Mouse (Mus musculus) forebrain, embryonic 15.5 days (tissue): Measurements from ENCODE around the gene Wdr76. TPM values are rescaled to one million over a fixed set of nuclear protein-coding genes. Genes with fewer than 3 reads are reported as not detected.
A peak's percentile ranks its signal among the peaks of the same experiment; 100 is the strongest.
"Not testable (repeated sequence)": the region's sequence is repeated elsewhere in the genome, so short reads cannot be mapped to it uniquely, and the experiment has no call there.

ENCODE experiments used
- ATAC-seq: fragments of 200-750 bp; cut with Nextera tagmentation; replicated peaks from 2 replicates; pipeline ENCODE4 v1.8.0; 2017; ENCODE audit warnings: mild to moderate bottlenecking, moderate TSS enrichment, moderate library complexity
- H3K27ac ChIP-seq: fragments of 300-500 bp; sonication (generic); replicated peaks from 2 replicates; pipeline ENCODE4 v1.5.1; 2015; ENCODE audit warnings: mild to moderate bottlenecking, inconsistent platforms
- H3K27me3 ChIP-seq: fragments of 300-500 bp; sonication (generic); 2 replicates; pipeline ENCODE4 v1.6.1; 2015; ENCODE audit warnings: inconsistent platforms
- H3K36me3 ChIP-seq: fragments of 300-500 bp; sonication (generic); 2 replicates; pipeline ENCODE4 v1.6.1; 2015; ENCODE audit warnings: mild to moderate bottlenecking, inconsistent platforms
- H3K4me1 ChIP-seq: fragments of 300-500 bp; sonication (generic); 2 replicates; pipeline ENCODE4 v1.6.1; 2015; ENCODE audit warnings: inconsistent platforms
- H3K4me2 ChIP-seq: fragments of 300-500 bp; sonication (generic); replicated peaks from 2 replicates; pipeline ENCODE4 v1.6.1; 2015; ENCODE audit warnings: mild to moderate bottlenecking, inconsistent platforms
- H3K4me3 ChIP-seq: fragments of 300-500 bp; sonication (generic); 2 replicates; pipeline ENCODE4 v1.5.1; 2015; ENCODE audit warnings: mild to moderate bottlenecking, inconsistent platforms
- H3K9ac ChIP-seq: fragments of 300-500 bp; sonication (generic); replicated peaks from 2 replicates; pipeline ENCODE4 v1.6.1; 2015; ENCODE audit warnings: mild to moderate bottlenecking, inconsistent platforms
- H3K9me3 ChIP-seq: fragments of 300-500 bp; sonication (generic); 2 replicates; pipeline ENCODE4 v1.6.1; 2016; ENCODE audit warnings: inconsistent platforms
- WGBS: fragments of 180-500 bp; shearing (Covaris S2); methylation state at CpG from one replicate; pipeline ENCODE4 v1.1.7; 2015; ENCODE audit warnings: mixed read lengths; 5-methylcytosine and 5-hydroxymethylcytosine counted together
- polyA plus RNA-seq: library from polyadenylated mRNA; unstranded; fragments of >200 nt; fragmentation: Nextera tagmentation; extraction: Ambion mirVana; gene quantifications from 2 replicates; pipeline ENCODE4 v1.2.1, GENCODE M21; 2015

Wdr76 gene
- 7.2 and 8.2 TPM in 2 replicates for polyA plus RNA-seq

GRCm38 (mm10) chr2:121505942-121506882 is at the start of gene Wdr76, which contains the start of gene Mfap1a:
Gene Wdr76 (plus strand): TSS chr2:121506723.
Gene Mfap1a (minus strand): TSS chr2:121506665.
- peak within 1 kb of the TSS; percentile 54 for H3K4me3 ChIP-seq
- peak within 1 kb of the TSS; percentile 59 for H3K9ac ChIP-seq
- H3K4me1 ChIP-seq = peaks cover 22% of the 10 kb centered on the region
- 4% methylated on average over 42 of the region's 42 CpGs for WGBS
- peak; percentile 94 for ATAC-seq
- H3K27ac ChIP-seq = peak within 1 kb of the TSS; percentile 66; the same call in 1 of the 2 replicates
- H3K4me2 ChIP-seq = peak within 1 kb of the TSS; percentile 72
- H3K27me3 ChIP-seq, H3K36me3 ChIP-seq, H3K9me3 ChIP-seq: not testable (repeated sequence)

GRCm38 (mm10) chr2:121460071-121460470 is 46.5 kb upstream of the Wdr76 start:
- H3K27me3 ChIP-seq = no peaks in the 10 kb centered on the region
- 68% methylated on average over 2 of the region's 2 CpGs for WGBS
- no peak overlapping the region for H3K27ac ChIP-seq
- H3K4me2 ChIP-seq = no peak overlapping the region
- no peaks in the 10 kb centered on the region for H3K9me3 ChIP-seq
- no peak overlapping the region for H3K4me3 ChIP-seq
- no peak for ATAC-seq
- H3K9ac ChIP-seq = no peak overlapping the region
- peaks cover 16% of the 10 kb centered on the region for H3K4me1 ChIP-seq
- peaks cover 29% of the 10 kb centered on the region for H3K36me3 ChIP-seq

GRCm38 (mm10) chr2:121468982-121469381 is 37.5 kb upstream of the Wdr76 start:
- not testable (repeated sequence) for ATAC-seq, H3K4me2 ChIP-seq, H3K27me3 ChIP-seq, H3K4me1 ChIP-seq, H3K27ac ChIP-seq, H3K36me3 ChIP-seq, H3K9me3 ChIP-seq, H3K9ac ChIP-seq, H3K4me3 ChIP-seq
- WGBS = 62% methylated on average over 3 of the region's 6 CpGs

GRCm38 (mm10) chr2:121472783-121473182 is 33.7 kb upstream of the Wdr76 start:
- not testable (repeated sequence) for H3K27me3 ChIP-seq, H3K9ac ChIP-seq, ATAC-seq, H3K4me1 ChIP-seq, H3K9me3 ChIP-seq, H3K4me2 ChIP-seq, H3K36me3 ChIP-seq, H3K27ac ChIP-seq
- peak overlapping the region; percentile 70; the same call in 1 of the 2 replicates for H3K4me3 ChIP-seq
- 100% methylated on average over 3 of the region's 3 CpGs for WGBS

GRCm38 (mm10) chr2:121473301-121474179 is 33.0 kb upstream of the Wdr76 start, which contains the start of gene Mfap1b:
Gene Mfap1b (minus strand): TSS chr2:121474067.
- peak within 1 kb of the TSS; percentile 70 for H3K4me3 ChIP-seq
- H3K9me3 ChIP-seq, H3K4me1 ChIP-seq, H3K27me3 ChIP-seq, H3K36me3 ChIP-seq: not testable (repeated sequence)
- peak within 1 kb of the TSS; percentile 80 for H3K27ac ChIP-seq
- WGBS = 5% methylated on average over 41 of the region's 41 CpGs
- peak; percentile 97 for ATAC-seq
- peak within 1 kb of the TSS; percentile 73 for H3K4me2 ChIP-seq
- peak within 1 kb of the TSS; percentile 66 for H3K9ac ChIP-seq

GRCm38 (mm10) chr2:121474180-121474535 is 32.4 kb upstream of the Wdr76 start:
- peak overlapping the region; percentile 66 for H3K9ac ChIP-seq
- peak overlapping the region; percentile 80 for H3K27ac ChIP-seq
- no peaks in the 10 kb centered on the region for H3K9me3 ChIP-seq
- H3K4me3 ChIP-seq = peak overlapping the region; percentile 70
- 36% methylated on average over 8 of the region's 8 CpGs for WGBS
- H3K4me1 ChIP-seq = peaks cover 8% of the 10 kb centered on the region
- no peak; the same call in 1 of the 2 replicates for ATAC-seq
- H3K27me3 ChIP-seq = no peaks in the 10 kb centered on the region
- H3K36me3 ChIP-seq = no peaks in the 10 kb centered on the region
- H3K4me2 ChIP-seq = peak overlapping the region; percentile 73

GRCm38 (mm10) chr2:121475306-121475705 is 31.2 kb upstream of the Wdr76 start:
- ATAC-seq, H3K9me3 ChIP-seq, H3K4me3 ChIP-seq, H3K4me2 ChIP-seq, H3K27me3 ChIP-seq, H3K9ac ChIP-seq, H3K27ac ChIP-seq, H3K36me3 ChIP-seq, H3K4me1 ChIP-seq: not testable (repeated sequence)
- 96% methylated on average over 2 of the region's 2 CpGs for WGBS

- Histone ChIP-seq H3K9ac (no peak overlapping the region), H3K36me3 (no peaks in the 10 kb centered on the region), H3K4me1 (peaks cover 8% of the 10 kb centered on the region), H3K27ac (no peak overlapping the region), H3K9me3 (no peaks in the 10 kb centered on the region), H3K4me2 (no peak overlapping the region), H3K4me3 (no peak overlapping the region), H3K27me3 (no peaks in the 10 kb centered on the region)
- no peak for ATAC-seq
- WGBS = 80% methylated on average over 3 of the region's 3 CpGs
Measured at GRCm38 (mm10) chr2:121477491-121478266, 28.8 kb upstream of the Wdr76 start.

GRCm38 (mm10) chr2:121480498-121480897 is 26.0 kb upstream of the Wdr76 start:
- no peak for ATAC-seq
- no peaks in the 10 kb centered on the region for H3K36me3 ChIP-seq
- 73% methylated on average over 3 of the region's 3 CpGs for WGBS

GRCm38 (mm10) chr2:121480916-121481315 is 25.6 kb upstream of the Wdr76 start:
- H3K9ac ChIP-seq, H3K9me3 ChIP-seq, H3K4me2 ChIP-seq, H3K4me1 ChIP-seq, H3K27me3 ChIP-seq, H3K4me3 ChIP-seq, ATAC-seq, H3K36me3 ChIP-seq, H3K27ac ChIP-seq: not testable (repeated sequence)
- 91% methylated on average over 13 of the region's 13 CpGs for WGBS

More at GRCm38 (mm10) chr2:121480498-121480897, 26.0 kb upstream of the Wdr76 start:
- no peak overlapping the region for H3K9ac ChIP-seq
- H3K27me3 ChIP-seq = no peaks in the 10 kb centered on the region
- no peak overlapping the region for H3K4me2 ChIP-seq
- H3K4me1 ChIP-seq = no peaks in the 10 kb centered on the region
- no peaks in the 10 kb centered on the region for H3K9me3 ChIP-seq
- no peak overlapping the region for H3K4me3 ChIP-seq
- H3K27ac ChIP-seq = no peak overlapping the region

GRCm38 (mm10) chr2:121483576-121483975 is 22.9 kb upstream of the Wdr76 start:
- H3K4me2 ChIP-seq = no peak overlapping the region
- H3K9ac ChIP-seq = no peak overlapping the region
- no peak overlapping the region for H3K4me3 ChIP-seq
- H3K36me3 ChIP-seq = no peaks in the 10 kb centered on the region
- no peaks in the 10 kb centered on the region for H3K4me1 ChIP-seq
- H3K27me3 ChIP-seq = no peaks in the 10 kb centered on the region
- no peaks in the 10 kb centered on the region for H3K9me3 ChIP-seq
- 25% methylated on average over 8 of the region's 8 CpGs for WGBS
- ATAC-seq = no peak
- no peak overlapping the region for H3K27ac ChIP-seq
